Mouse (Mus musculus): Measurements from ENCODE around the gene Rela. TPM values are rescaled to one million over a fixed set of nuclear protein-coding genes. Genes with fewer than 3 reads are reported as not detected.

Gene Rela
- polyA plus RNA-seq, 1 experiment from 2014 or later: 40.9 TPM

DNA sequence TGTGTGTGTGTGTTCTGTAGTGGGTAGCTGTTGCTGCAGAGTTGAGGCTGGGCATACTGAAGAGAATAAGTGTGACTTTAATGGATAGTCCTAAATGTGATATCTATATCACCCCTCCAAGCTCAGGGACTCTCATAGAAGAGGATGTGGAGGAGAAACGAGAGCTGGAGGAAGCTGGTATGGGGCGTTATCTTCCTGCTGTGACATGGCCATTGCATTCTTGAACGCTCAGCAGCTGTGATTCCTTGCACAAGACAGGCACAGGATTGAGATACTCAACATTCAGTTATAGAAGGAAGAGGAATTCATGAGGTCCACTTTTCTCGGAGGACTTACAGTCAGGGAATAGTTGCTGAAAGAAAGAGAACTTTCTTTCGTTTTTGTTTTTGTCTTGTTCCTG, 15.4 kb upstream of the Rela start:
- ATAC-seq (ENCODE audit: insufficient number of reproducible peaks, low FRiP score, low TSS enrichment, low read depth): no peak
- H3K27ac ChIP-seq (replicated peaks; ENCODE audit: low read depth, low read length): no peak overlapping the region
- 92% methylated on average over 5 of the region's 5 CpGs for WGBS

DNA sequence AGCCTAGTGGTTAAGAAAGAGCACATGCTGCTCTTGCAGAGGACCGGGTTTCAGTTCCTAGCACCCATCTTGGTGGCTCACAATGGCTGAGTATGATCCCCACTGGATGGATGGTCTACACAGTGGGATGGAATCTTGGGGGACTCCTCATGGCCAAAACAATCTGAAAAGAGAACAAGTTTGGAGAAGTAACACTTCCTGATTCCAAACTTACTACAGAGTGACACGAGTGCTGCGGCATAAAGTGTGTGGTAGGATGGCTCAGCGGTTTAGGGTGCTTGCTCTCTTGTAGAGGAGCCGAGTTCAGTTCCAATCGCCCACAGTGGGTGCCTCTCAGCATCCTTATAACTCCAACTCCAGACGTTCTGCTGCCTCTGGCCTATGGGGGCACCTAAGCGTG, 12.0 kb upstream of the Rela start:
- H3K4me2 ChIP-seq (ENCODE audit: low read depth, severe bottlenecking): no peak overlapping the region
- H3K9me3 ChIP-seq (ENCODE audit: control insufficient read depth, low read length): no peaks in the 10 kb centered on the region
- ATAC-seq (ENCODE audit: insufficient number of reproducible peaks, low FRiP score, low TSS enrichment, low read depth) (no peak), DNase-seq (ENCODE audit: low spot score) (no peak)
- no peak overlapping the region for H3K4me3 ChIP-seq (ENCODE audit: low read depth, low read length)
- H3K27me3 ChIP-seq (ENCODE audit: control insufficient read depth, insufficient read depth, low read length): no peaks in the 10 kb centered on the region
- H3K27ac ChIP-seq (replicated peaks; ENCODE audit: low read depth, low read length): no peak overlapping the region
- H3K9ac ChIP-seq (ENCODE audit: low read length): no peak overlapping the region
- H3K4me1 ChIP-seq (ENCODE audit: control insufficient read depth, insufficient read depth, low read length): no peaks in the 10 kb centered on the region
- no peaks in the 10 kb centered on the region for H3K36me3 ChIP-seq (ENCODE audit: control insufficient read depth, insufficient read depth, low read length)
- 87% methylated on average over 8 of the region's 8 CpGs for WGBS

More for the DNA sequence above, 15.4 kb upstream of the Rela start:
- Histone ChIP-seq H3K4me1 (ENCODE audit: control insufficient read depth, insufficient read depth, low read length) (no peaks in the 10 kb centered on the region), H3K4me3 (ENCODE audit: low read depth, low read length) (no peak overlapping the region), H3K36me3 (ENCODE audit: control insufficient read depth, insufficient read depth, low read length) (no peaks in the 10 kb centered on the region), H3K27me3 (ENCODE audit: control insufficient read depth, insufficient read depth, low read length) (no peaks in the 10 kb centered on the region), H3K9ac (ENCODE audit: low read length) (no peak overlapping the region), H3K4me2 (ENCODE audit: low read depth, severe bottlenecking) (no peak overlapping the region), H3K9me3 (ENCODE audit: control insufficient read depth, low read length) (no peaks in the 10 kb centered on the region)
- DNase-seq (ENCODE audit: low spot score): no peak

DNA sequence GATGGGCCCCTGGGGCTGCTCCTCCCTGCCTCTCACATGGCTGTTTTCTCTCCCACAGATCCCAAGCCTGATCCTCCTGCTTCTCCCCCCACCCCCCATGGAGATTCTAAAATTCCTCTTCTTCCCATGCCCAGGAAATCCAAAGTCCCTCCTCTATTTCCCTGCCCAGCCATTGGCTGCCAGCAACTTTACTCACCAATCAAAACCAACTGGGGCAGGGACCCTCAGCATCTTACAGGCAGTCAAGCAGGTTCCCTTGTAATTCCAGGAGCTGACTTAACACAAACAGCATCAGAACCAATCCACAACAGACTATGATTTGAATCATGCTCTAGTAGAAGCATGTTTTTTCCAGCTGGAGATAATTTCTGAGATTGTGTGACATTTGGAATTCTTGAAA, 7.4 kb upstream of the Rela start:
- Histone ChIP-seq H3K27me3 (ENCODE audit: control insufficient read depth, insufficient read depth, low read length) (no peaks in the 10 kb centered on the region), H3K36me3 (ENCODE audit: control insufficient read depth, insufficient read depth, low read length) (no peaks in the 10 kb centered on the region), H3K4me2 (ENCODE audit: low read depth, severe bottlenecking) (no peak overlapping the region), H3K27ac (replicated peaks; ENCODE audit: low read depth, low read length) (no peak overlapping the region), H3K4me3 (ENCODE audit: low read depth, low read length) (no peak overlapping the region), H3K4me1 (ENCODE audit: control insufficient read depth, insufficient read depth, low read length) (no peaks in the 10 kb centered on the region), H3K9ac (ENCODE audit: low read length) (no peak overlapping the region), H3K9me3 (ENCODE audit: control insufficient read depth, low read length) (no peaks in the 10 kb centered on the region)
- DNase-seq (ENCODE audit: low spot score) (no peak), ATAC-seq (ENCODE audit: insufficient number of reproducible peaks, low FRiP score, low TSS enrichment, low read depth) (no peak)

DNA sequence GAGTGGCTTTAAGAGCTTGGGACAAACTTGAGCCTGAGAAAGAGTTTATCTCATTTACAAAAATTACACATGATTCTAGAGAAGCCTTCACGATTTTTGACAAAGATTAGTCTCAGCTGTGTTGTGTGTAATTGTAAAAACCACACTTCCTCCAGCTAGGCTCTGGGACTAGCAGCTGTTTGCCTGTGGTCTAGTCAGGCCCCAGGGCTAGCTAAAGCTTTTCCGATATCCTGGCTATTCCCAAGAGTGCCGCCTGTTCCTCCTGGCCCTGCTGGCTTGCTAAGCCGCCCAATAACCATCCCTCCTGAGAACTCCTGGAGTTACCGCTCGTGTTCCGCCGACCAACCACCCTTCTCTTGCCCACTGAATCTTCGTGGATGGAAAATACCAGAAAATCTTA, 5.2 kb upstream of the Rela start:
- Histone ChIP-seq H3K4me2 (ENCODE audit: low read depth, severe bottlenecking) (no peak overlapping the region; the same call in 1 of the 2 replicates), H3K4me3 (ENCODE audit: low read depth, low read length) (no peak overlapping the region), H3K27me3 (ENCODE audit: control insufficient read depth, insufficient read depth, low read length) (no peaks in the 10 kb centered on the region), H3K9me3 (ENCODE audit: control insufficient read depth, low read length) (no peaks in the 10 kb centered on the region), H3K9ac (ENCODE audit: low read length) (no peak overlapping the region), H3K36me3 (ENCODE audit: control insufficient read depth, insufficient read depth, low read length) (no peaks in the 10 kb centered on the region), H3K27ac (replicated peaks; ENCODE audit: low read depth, low read length) (no peak overlapping the region), H3K4me1 (ENCODE audit: control insufficient read depth, insufficient read depth, low read length) (peaks cover 4% of the 10 kb centered on the region; the same call in 1 of the 2 replicates)
- DNase-seq (ENCODE audit: low spot score): no peak
- WGBS: 80% methylated on average over 9 of the region's 9 CpGs
- no peak for ATAC-seq (ENCODE audit: insufficient number of reproducible peaks, low FRiP score, low TSS enrichment, low read depth)

DNA sequence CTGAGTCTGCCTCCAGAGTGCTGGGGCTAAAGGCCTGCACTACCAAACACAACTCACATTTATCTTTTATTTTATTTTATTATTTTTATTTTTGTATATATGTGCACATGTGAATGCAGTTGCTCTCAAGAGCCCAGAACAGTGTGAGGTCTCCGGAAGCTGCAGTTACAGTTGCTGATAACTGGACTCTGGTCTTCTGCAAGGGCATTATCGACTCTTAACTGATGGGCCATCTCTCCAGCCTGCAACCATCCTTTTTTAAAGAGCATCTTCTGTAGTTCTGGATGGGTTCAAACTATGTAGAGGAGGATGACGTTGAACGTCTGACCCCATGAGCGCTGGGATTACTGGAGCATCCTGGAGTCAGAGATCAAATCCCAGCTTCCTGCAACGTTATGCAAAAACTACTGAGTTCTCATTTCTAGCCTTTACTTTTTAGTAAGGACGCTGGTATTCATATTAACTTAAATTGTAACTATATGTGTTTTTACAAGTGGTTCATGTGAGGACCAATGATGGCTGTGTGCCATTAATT, 1.2 kb upstream of the Rela start:
- Histone ChIP-seq H3K36me3 (ENCODE audit: control insufficient read depth, insufficient read depth, low read length) (peaks cover 10% of the 10 kb centered on the region), H3K4me2 (ENCODE audit: low read depth, severe bottlenecking) (no peak overlapping the region), H3K4me1 (ENCODE audit: control insufficient read depth, insufficient read depth, low read length) (peaks cover 8% of the 10 kb centered on the region), H3K4me3 (ENCODE audit: low read depth, low read length) (no peak overlapping the region), H3K27ac (replicated peaks; ENCODE audit: low read depth, low read length) (no peak overlapping the region), H3K27me3 (ENCODE audit: control insufficient read depth, insufficient read depth, low read length) (no peaks in the 10 kb centered on the region), H3K9me3 (ENCODE audit: control insufficient read depth, low read length) (no peaks in the 10 kb centered on the region), H3K9ac (ENCODE audit: low read length) (no peak overlapping the region)
- ATAC-seq (ENCODE audit: insufficient number of reproducible peaks, low FRiP score, low TSS enrichment, low read depth) (no peak), DNase-seq (ENCODE audit: low spot score) (no peak)
- 82% methylated on average over 7 of the region's 7 CpGs for WGBS

DNA sequence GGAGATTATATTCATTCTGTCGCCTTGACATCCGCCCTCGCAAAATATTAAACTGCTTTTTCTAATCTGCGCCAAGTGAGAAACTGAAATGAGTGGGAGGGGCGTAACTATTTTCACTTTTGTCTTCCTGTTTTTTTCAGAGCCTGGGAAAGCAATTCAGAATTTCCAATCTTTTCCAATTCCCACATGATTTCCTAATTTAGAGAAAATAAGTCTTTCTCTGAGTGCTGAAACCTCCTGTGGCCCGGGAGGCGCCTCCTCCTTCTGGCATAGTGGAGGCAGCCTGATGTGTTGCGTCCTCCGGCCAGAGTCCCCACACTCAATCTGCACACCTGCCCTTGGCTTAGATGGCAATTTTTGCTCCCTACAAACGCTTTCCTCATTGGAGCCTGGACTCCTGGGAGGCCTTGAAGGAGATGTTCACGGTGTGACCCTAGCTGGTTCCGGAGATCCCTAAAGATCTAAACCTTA, 677 bp upstream of the Rela start:
- Histone ChIP-seq H3K4me2 (ENCODE audit: low read depth, severe bottlenecking) (peak overlapping the region; percentile 72), H3K27ac (replicated peaks; ENCODE audit: low read depth, low read length) (peak overlapping the region; percentile 58), H3K4me1 (ENCODE audit: control insufficient read depth, insufficient read depth, low read length) (peaks cover 8% of the 10 kb centered on the region), H3K9me3 (ENCODE audit: control insufficient read depth, low read length) (no peaks in the 10 kb centered on the region), H3K36me3 (ENCODE audit: control insufficient read depth, insufficient read depth, low read length) (peaks cover 15% of the 10 kb centered on the region), H3K9ac (ENCODE audit: low read length) (peak overlapping the region; percentile 71), H3K4me3 (ENCODE audit: low read depth, low read length) (peak overlapping the region; percentile 74), H3K27me3 (ENCODE audit: control insufficient read depth, insufficient read depth, low read length) (no peaks in the 10 kb centered on the region)
- 43% methylated on average over 12 of the region's 12 CpGs for WGBS
- no peak for ATAC-seq (ENCODE audit: insufficient number of reproducible peaks, low FRiP score, low TSS enrichment, low read depth)
- no peak for DNase-seq (ENCODE audit: low spot score)

DNA sequence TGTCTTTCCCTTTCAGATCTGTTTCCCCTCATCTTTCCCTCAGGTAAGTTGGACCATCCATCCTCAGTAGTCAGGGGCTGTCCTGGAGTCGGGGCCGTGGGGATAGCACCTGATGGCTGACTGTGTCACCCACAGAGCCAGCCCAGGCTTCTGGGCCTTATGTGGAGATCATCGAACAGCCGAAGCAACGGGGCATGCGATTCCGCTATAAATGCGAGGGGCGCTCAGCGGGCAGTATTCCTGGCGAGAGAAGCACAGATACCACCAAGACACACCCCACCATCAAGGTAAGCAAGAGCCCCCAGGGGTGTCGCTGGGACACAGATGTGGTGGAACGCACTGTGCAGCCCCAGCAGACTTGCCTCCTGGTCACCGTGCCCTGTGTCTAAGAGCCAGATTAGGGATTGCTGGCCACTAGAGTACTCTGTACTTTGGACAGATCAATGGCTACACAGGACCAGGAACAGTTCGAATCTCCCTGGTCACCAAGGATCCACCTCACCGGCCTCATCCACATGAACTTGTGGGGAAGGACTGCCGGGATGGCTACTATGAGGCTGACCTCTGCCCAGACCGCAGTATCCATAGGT, 1.2 kb downstream of the Rela start:
- H3K4me1 ChIP-seq (ENCODE audit: control insufficient read depth, insufficient read depth, low read length): peaks cover 8% of the 10 kb centered on the region
- peaks cover 29% of the 10 kb centered on the region for H3K36me3 ChIP-seq (ENCODE audit: control insufficient read depth, insufficient read depth, low read length)
- peak overlapping the region; percentile 72 for H3K4me2 ChIP-seq (ENCODE audit: low read depth, severe bottlenecking)
- H3K4me3 ChIP-seq (ENCODE audit: low read depth, low read length): peak overlapping the region; percentile 74
- H3K27me3 ChIP-seq (ENCODE audit: control insufficient read depth, insufficient read depth, low read length): no peaks in the 10 kb centered on the region
- peak overlapping the region; percentile 71 for H3K9ac ChIP-seq (ENCODE audit: low read length)
- DNase-seq (ENCODE audit: low spot score) (no peak), ATAC-seq (ENCODE audit: insufficient number of reproducible peaks, low FRiP score, low TSS enrichment, low read depth) (no peak)
- 92% methylated on average over 18 of the region's 18 CpGs for WGBS
- no peak overlapping the region for H3K27ac ChIP-seq (replicated peaks; ENCODE audit: low read depth, low read length)
- H3K9me3 ChIP-seq (ENCODE audit: control insufficient read depth, low read length): no peaks in the 10 kb centered on the region

DNA sequence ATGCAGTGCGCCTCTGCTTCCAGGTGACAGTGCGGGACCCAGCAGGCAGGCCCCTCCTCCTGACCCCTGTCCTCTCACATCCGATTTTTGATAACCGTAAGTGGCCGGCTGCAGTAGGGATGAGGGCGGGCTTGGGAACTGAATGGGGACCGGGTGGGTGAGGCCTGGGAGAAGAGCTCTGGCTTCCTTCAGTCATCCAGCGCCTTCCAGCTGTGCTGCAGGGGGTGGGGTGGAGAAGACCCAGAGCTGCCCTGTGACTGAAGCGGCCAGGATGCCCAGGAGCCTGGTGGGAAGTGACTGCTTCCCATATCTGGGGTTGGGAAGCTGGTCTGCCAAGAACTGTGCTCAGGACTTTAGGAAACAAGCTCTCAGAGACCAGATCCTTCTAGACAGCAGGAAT, 3.1 kb downstream of the Rela start:
- no peak for DNase-seq (ENCODE audit: low spot score)
- Histone ChIP-seq H3K36me3 (ENCODE audit: control insufficient read depth, insufficient read depth, low read length) (peaks cover 29% of the 10 kb centered on the region), H3K9ac (ENCODE audit: low read length) (no peak overlapping the region)

DNA sequence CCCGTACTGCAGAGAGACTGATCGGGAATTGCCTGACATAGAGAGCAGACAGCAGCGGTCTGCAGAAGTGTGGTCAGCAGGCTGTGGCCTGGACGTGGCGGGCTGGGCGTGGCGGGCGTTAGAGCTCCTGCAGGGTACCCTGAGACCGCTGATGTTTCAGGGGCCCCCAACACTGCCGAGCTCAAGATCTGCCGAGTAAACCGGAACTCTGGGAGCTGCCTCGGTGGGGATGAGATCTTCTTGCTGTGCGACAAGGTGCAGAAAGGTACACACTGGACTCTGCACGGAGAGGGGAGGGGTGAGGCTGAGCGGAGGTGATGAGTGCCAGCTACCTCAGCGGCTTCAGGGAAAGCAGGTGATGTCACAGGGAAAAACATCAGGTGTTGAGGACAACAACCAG, 3.7 kb downstream of the Rela start:
- 89% methylated on average over 17 of the region's 17 CpGs for WGBS
- no peak for ATAC-seq (ENCODE audit: insufficient number of reproducible peaks, low FRiP score, low TSS enrichment, low read depth)

More for the DNA sequence above, 3.1 kb downstream of the Rela start:
- 56% methylated on average over 9 of the region's 9 CpGs for WGBS
- no peak for ATAC-seq (ENCODE audit: insufficient number of reproducible peaks, low FRiP score, low TSS enrichment, low read depth)
- Histone ChIP-seq H3K27me3 (ENCODE audit: control insufficient read depth, insufficient read depth, low read length) (no peaks in the 10 kb centered on the region), H3K9me3 (ENCODE audit: control insufficient read depth, low read length) (no peaks in the 10 kb centered on the region), H3K4me3 (ENCODE audit: low read depth, low read length) (no peak overlapping the region), H3K27ac (replicated peaks; ENCODE audit: low read depth, low read length) (no peak overlapping the region), H3K4me1 (ENCODE audit: control insufficient read depth, insufficient read depth, low read length) (peaks cover 8% of the 10 kb centered on the region), H3K4me2 (ENCODE audit: low read depth, severe bottlenecking) (no peak overlapping the region)

More for the DNA sequence above, 3.7 kb downstream of the Rela start:
- no peak for DNase-seq (ENCODE audit: low spot score)
- no peaks in the 10 kb centered on the region for H3K27me3 ChIP-seq (ENCODE audit: control insufficient read depth, insufficient read depth, low read length)
- no peak overlapping the region for H3K4me3 ChIP-seq (ENCODE audit: low read depth, low read length)
- peaks cover 34% of the 10 kb centered on the region for H3K36me3 ChIP-seq (ENCODE audit: control insufficient read depth, insufficient read depth, low read length)
- peaks cover 8% of the 10 kb centered on the region for H3K4me1 ChIP-seq (ENCODE audit: control insufficient read depth, insufficient read depth, low read length)
- H3K27ac ChIP-seq (replicated peaks; ENCODE audit: low read depth, low read length): no peak overlapping the region
- no peak overlapping the region for H3K9ac ChIP-seq (ENCODE audit: low read length)
- H3K4me2 ChIP-seq (ENCODE audit: low read depth, severe bottlenecking): no peak overlapping the region
- H3K9me3 ChIP-seq (ENCODE audit: control insufficient read depth, low read length): no peaks in the 10 kb centered on the region

Data from limb, embryonic 11.5 days (tissue).